Mouse (Mus musculus) brown adipose tissue, adult 24 weeks (tissue): Measurements from ENCODE around the gene Tcte2. TPM values are rescaled to one million over a fixed set of nuclear protein-coding genes. Genes with fewer than 3 reads are reported as not detected.

Experiments used
- H3K27ac ChIP-seq: fragments of 200-500 bp; replicated peaks from 2 replicates; pipeline ENCODE4 v1.5.1; 2012; ENCODE audit warnings: low read depth, mild to moderate bottlenecking, low read length
- H3K4me1 ChIP-seq: fragments of 200-500 bp; 2 replicates; pipeline ENCODE4 v1.6.1; 2012; ENCODE audit warnings: low read length, mixed read lengths; ENCODE audit not compliant: control insufficient read depth, insufficient read depth, insufficient read length
- H3K4me3 ChIP-seq: fragments of 200-500 bp; 2 replicates; pipeline ENCODE4 v1.5.1; 2012; ENCODE audit warnings: low read depth, mild to moderate bottlenecking, low read length, moderate library complexity; ENCODE audit not compliant: insufficient read depth
- polyA plus RNA-seq: library from polyadenylated mRNA; stranded (reverse); fragments of >200 nt; gene quantifications from 2 replicates; pipeline ENCODE4 v1.2.4, GENCODE M21; 2012; ENCODE audit not compliant: missing spikeins, insufficient read depth, insufficient read length

Tcte2 gene
- polyA plus RNA-seq, 1 experiment: not detected

- Histone ChIP-seq H3K4me1 (0 out of 2 replicates have a peak, but pooled peaks cover 5% of the 10 kb centered on the region), H3K4me3 (no peak overlapping the region), H3K27ac (no peak overlapping the region)
Observed at GRCm38 (mm10) chr17:13674695-13675306, 86.8 kb downstream of the Tcte2 start.

- Histone ChIP-seq H3K4me1 (peaks cover 11% of the 10 kb centered on the region), H3K27ac (no peak overlapping the region), H3K4me3 (no peak overlapping the region)
Observed at GRCm38 (mm10) chr17:13671732-13672131, 89.9 kb downstream of the Tcte2 start.

GRCm38 (mm10) chr17:13670227-13670626 lies 91.4 kb downstream of the Tcte2 start:
- H3K27ac ChIP-seq: no peak overlapping the region
- peaks cover 6% of the 10 kb centered on the region for H3K4me1 ChIP-seq
- H3K4me3 ChIP-seq: no peak overlapping the region

- H3K4me1 ChIP-seq: peaks cover 6% of the 10 kb centered on the region
- no peak overlapping the region for H3K4me3 ChIP-seq
- H3K27ac ChIP-seq: no peak overlapping the region
Observed at GRCm38 (mm10) chr17:13669206-13669605, 92.4 kb downstream of the Tcte2 start.

- peaks cover 6% of the 10 kb centered on the region for H3K4me1 ChIP-seq
- no peak overlapping the region for H3K4me3 ChIP-seq
- H3K27ac ChIP-seq: no peak overlapping the region
Observed at GRCm38 (mm10) chr17:13668052-13669015, 93.3 kb downstream of the Tcte2 start.

- Histone ChIP-seq H3K4me1 (peaks cover 6% of the 10 kb centered on the region), H3K27ac (no peak overlapping the region), H3K4me3 (no peak overlapping the region)
Observed at GRCm38 (mm10) chr17:13667006-13667405, 94.6 kb downstream of the Tcte2 start.

- no peak overlapping the region for H3K27ac ChIP-seq
- H3K4me3 ChIP-seq: no peak overlapping the region
- peaks cover 6% of the 10 kb centered on the region for H3K4me1 ChIP-seq
Observed at GRCm38 (mm10) chr17:13665731-13666130, 95.9 kb downstream of the Tcte2 start.

- peaks cover 6% of the 10 kb centered on the region; the same call in 1 of the 2 replicates for H3K4me1 ChIP-seq
- H3K27ac ChIP-seq: no peak overlapping the region
- H3K4me3 ChIP-seq: no peak overlapping the region
Observed at GRCm38 (mm10) chr17:13663386-13664166, 98.0 kb downstream of the Tcte2 start.

Other genes with a start within 250 kb of the Tcte2 start
- 28.9 and 74.8 TPM in 2 replicates for gene Afdn, start 1.3 kb downstream of the Tcte2 start, polyA plus RNA-seq
- not detected in 2 replicates for gene Gm7168, start 186.5 kb upstream of the Tcte2 start, polyA plus RNA-seq
- gene Gm7356, start 241.9 kb upstream of the Tcte2 start, polyA plus RNA-seq: not detected in 2 replicates